Mouse (Mus musculus) kidney, adult 2 months (tissue): ENCODE data around the gene Olfr433. TPM values are rescaled to one million over a fixed set of nuclear protein-coding genes. Genes with fewer than 3 reads are reported as not detected.

Source experiments
- DNase-seq: peaks from one replicate; pipeline ENCODE4 v3.0.0; 2021
- H3K27ac ChIP-seq: fragments of 200-500 bp; 2 replicates; pipeline ENCODE4 v1.5.1; 2012; ENCODE audit warnings: low read depth, low read length, control low read depth, inconsistent platforms; ENCODE audit not compliant: insufficient read depth
- H3K27me3 ChIP-seq: fragments of 200-500 bp; replicated peaks from 2 replicates; pipeline ENCODE4 v1.6.1; 2012; ENCODE audit warnings: mild to moderate bottlenecking, moderate library complexity, low read length, inconsistent platforms; ENCODE audit not compliant: control insufficient read depth, insufficient read depth
- H3K36me3 ChIP-seq: fragments of 200-500 bp; 2 replicates; pipeline ENCODE4 v1.6.1; 2012; ENCODE audit warnings: mild to moderate bottlenecking, moderate library complexity, low read length, inconsistent platforms; ENCODE audit not compliant: control insufficient read depth, insufficient read depth
- H3K4me1 ChIP-seq: fragments of 200-500 bp; 2 replicates; pipeline ENCODE4 v1.6.1; 2011; ENCODE audit warnings: low read length; ENCODE audit not compliant: control insufficient read depth, insufficient read depth
- H3K4me3 ChIP-seq: fragments of 200-500 bp; 2 replicates; pipeline ENCODE4 v1.5.1; 2011; ENCODE audit warnings: mild to moderate bottlenecking, low read depth, low read length, control low read depth; ENCODE audit not compliant: insufficient read depth
- CTCF ChIP-seq: fragments of 200-500 bp; conservative IDR thresholded peaks from 2 replicates; pipeline ENCODE4 v1.5.1; 2011; ENCODE audit warnings: low read depth, mild to moderate bottlenecking, control low read depth, low read length, moderate library complexity, mixed read lengths; ENCODE audit not compliant: insufficient read depth, insufficient read length
- POLR2A ChIP-seq: fragments of 200-500 bp; IDR thresholded peaks from one replicate; pipeline ENCODE4 v1.6.1; 2011; ENCODE audit warnings: low read depth, low read length, control low read depth
- WGBS: fragments of 180-500 bp; shearing (Covaris S2); methylation state at CpG from one replicate; pipeline ENCODE4 v1.1.7; 2018; 5-methylcytosine and 5-hydroxymethylcytosine counted together
- polyA plus RNA-seq: library from polyadenylated mRNA; depleted of rRNA; stranded (reverse); fragments of >200 nt; gene quantifications from 2 replicates; pipeline ENCODE4 v1.2.3, GENCODE M21; 2012; rRNA removed

Gene Olfr433
- polyA plus RNA-seq, 1 experiment, result 0.03 TPM

DNA sequence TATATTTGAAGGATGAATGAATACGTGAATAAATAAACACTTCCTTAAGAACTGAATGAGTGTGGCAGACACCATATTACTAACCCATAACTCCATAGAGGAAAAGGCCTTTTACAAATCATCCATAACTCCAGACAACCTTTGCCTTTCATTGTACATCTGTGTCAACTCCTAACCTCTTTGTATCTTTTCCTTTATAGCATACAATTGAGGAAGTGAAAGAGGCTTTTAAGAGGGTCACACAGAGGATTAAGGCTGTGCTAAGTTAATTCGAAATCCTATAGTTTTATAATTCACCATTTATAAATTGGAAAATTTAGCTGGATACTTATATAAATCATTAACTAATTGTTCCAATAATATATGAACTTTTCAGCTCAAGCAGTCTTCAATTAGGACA is 14.7 kb downstream of the Olfr433 start:
- WGBS, result 80% methylated on average over 2 of the region's 2 CpGs
- DNase-seq, result no peak
- no peaks in the 10 kb centered on the region for H3K27me3 ChIP-seq
- H3K4me1 ChIP-seq, result no peaks in the 10 kb centered on the region
- H3K4me3 ChIP-seq, result no peak overlapping the region
- TF ChIP-seq POLR2A (no peak), CTCF (no peak)
- no peaks in the 10 kb centered on the region for H3K36me3 ChIP-seq
- no peak overlapping the region for H3K27ac ChIP-seq

- H3K36me3 ChIP-seq, result no peaks in the 10 kb centered on the region
- no peak within 1 kb of the TSS for H3K4me3 ChIP-seq
- no peak for DNase-seq
- H3K27ac ChIP-seq, result no peak within 1 kb of the TSS
- H3K27me3 ChIP-seq, result no peaks in the 10 kb centered on the region
- 86% methylated on average over 3 of the region's 3 CpGs for WGBS
- no peaks in the 10 kb centered on the region for H3K4me1 ChIP-seq
- no peak for TF ChIP-seq CTCF
- TF ChIP-seq POLR2A, result no peak
Measured at GRCm38 (mm10) chr1:174066305-174066704, 25.8 kb downstream of the Olfr433 start, which contains the start of gene Olfr430. Olfr430 (plus strand) TSS chr1:174066605.

DNA sequence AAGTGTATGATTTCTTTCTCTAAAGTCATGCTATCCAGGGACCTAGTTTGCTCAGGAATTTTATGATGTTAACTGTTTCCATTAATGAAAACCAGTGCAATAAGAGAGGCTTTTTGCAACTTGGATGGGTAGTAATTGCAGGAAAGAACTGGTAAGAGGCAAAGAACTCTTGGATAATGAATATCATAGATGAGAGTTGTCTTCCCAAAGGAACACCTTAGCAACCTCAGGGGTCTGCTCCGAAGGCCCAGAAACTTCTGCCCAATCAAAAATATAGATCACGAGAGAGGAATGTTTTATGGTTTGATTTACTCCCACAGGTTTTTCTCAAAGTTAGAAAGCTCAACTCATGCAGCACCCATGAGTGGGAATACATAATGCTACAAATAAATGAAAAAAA is 43.5 kb downstream of the Olfr433 start, which contains the start of gene Olfr429:
Gene Olfr429, plus strand, starts transcription at position 301 of the 400 bp plus-strand sequence.
- no peak for DNase-seq
- Histone ChIP-seq H3K36me3 (no peaks in the 10 kb centered on the region), H3K4me1 (no peaks in the 10 kb centered on the region), H3K27me3 (no peaks in the 10 kb centered on the region), H3K27ac (no peak within 1 kb of the TSS), H3K4me3 (no peak within 1 kb of the TSS)
- 82% methylated on average over 2 of the region's 2 CpGs for WGBS
- TF ChIP-seq POLR2A (no peak), CTCF (no peak)

Other genes with a start within 250 kb of the Olfr433 start
- gene Ifi211, start 127.7 kb upstream of the Olfr433 start, polyA plus RNA-seq, result 0.65 and 0.77 TPM in 2 replicates
- 4.9 and 6.2 TPM in 2 replicates for gene Mndal, start 98.2 kb upstream of the Olfr433 start, polyA plus RNA-seq
- 5.9 and 9.9 TPM in 2 replicates for gene Ifi203, start 98.0 kb upstream of the Olfr433 start, polyA plus RNA-seq
- gene Ifi202b, start 58.0 kb upstream of the Olfr433 start, polyA plus RNA-seq, result not detected in 2 replicates
- 0.26 and 0.64 TPM in 2 replicates for gene Ifi205, start 8.9 kb upstream of the Olfr433 start, polyA plus RNA-seq
- gene Olfr432, start 8.5 kb downstream of the Olfr433 start, polyA plus RNA-seq, result not detected in 2 replicates
- gene Olfr430, start 25.9 kb downstream of the Olfr433 start, polyA plus RNA-seq, result not detected in 2 replicates
- gene Olfr429, start 43.6 kb downstream of the Olfr433 start, polyA plus RNA-seq, result not detected in 2 replicates
- gene Olfr427, start 56.2 kb downstream of the Olfr433 start, polyA plus RNA-seq, result not detected in 2 replicates
- gene Olfr231, start 80.5 kb downstream of the Olfr433 start, polyA plus RNA-seq, result not detected in 2 replicates
- not detected in 2 replicates for gene Olfr424, start 90.8 kb downstream of the Olfr433 start, polyA plus RNA-seq
- not detected in 2 replicates for gene Olfr420, start 114.9 kb downstream of the Olfr433 start, polyA plus RNA-seq
- gene Spta1, start 132.1 kb downstream of the Olfr433 start, polyA plus RNA-seq, result 0.01 and 0.02 TPM in 2 replicates
- not detected in 2 replicates for gene Olfr419, start 211.4 kb downstream of the Olfr433 start, polyA plus RNA-seq